Mouse (Mus musculus): ENCODE measurements at regions not wholly inside any gene's neighbourhood (a gene's known extent, or its start where the extent isn't known, plus 50 kb on each side); places are given as distances from the start of the nearest gene placed in this dataset.
"Not testable (repeated sequence)": the region's sequence is repeated elsewhere in the genome, so short reads cannot be mapped to it uniquely, and the experiment has no call there.

DNA sequence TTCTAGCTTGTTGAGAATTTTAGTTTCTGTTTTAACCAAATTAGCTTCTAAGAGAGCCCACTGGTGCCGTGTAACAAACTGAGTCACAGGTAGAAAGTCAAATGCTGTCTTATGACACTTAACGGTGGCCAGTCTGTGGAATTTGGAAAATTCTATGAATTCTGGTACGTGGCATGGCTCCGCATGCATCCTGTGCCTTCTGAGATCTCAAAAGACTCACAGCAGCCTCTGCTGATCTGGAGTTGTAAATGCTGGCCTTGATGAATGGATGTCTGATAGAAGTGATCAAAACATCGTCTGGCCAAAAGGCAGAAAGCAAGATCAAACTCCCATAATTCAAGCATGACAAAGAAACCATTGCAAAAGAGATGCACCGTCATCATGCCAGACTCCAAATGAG lies 381.5 kb downstream of the Fbxo8 start:
- DNase-seq = no peak

DNA sequence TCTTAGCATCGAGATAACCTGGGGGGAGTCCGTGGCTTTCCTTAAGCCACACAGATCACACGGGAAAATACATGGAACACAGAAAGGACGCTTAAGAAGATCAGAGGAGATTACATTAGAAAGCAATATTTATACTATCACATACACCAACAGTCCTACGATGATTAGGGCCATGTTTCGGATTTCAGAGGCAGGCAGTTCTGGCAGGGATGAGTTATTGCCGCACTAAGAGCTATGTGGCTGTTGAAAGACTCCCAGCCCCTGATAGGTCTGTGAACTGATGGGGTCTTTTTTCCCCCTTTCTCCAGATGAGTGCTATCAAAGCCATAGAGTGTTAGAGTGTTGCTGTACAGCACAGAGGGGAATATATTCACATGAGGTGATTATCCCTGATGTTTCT lies 358.6 kb upstream of the Hand2 start:
- no peak for DNase-seq

GRCm38 (mm10) chr8:56970311-56970710 lies 350.5 kb upstream of the Hand2 start:
- no peak for DNase-seq

DNA sequence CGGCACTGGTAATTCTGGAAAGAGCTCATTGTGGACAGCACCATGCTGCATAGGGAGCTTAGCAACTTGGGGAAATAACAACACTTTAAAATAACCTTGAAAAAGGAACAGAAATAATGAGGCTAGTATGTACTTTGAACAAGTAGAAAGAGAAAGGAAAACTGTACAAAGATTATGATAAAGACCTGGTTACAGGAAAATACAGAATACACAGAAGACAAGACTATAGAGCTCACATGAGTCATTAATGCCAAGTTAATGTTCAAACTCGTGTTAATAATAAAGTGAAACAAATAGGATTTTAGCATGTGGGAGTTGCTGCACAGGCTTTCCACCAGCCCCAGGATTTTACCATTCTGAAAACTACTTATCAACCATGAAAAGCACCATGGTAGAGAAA lies 341.8 kb upstream of the Hand2 start:
- no peak for DNase-seq

DNA sequence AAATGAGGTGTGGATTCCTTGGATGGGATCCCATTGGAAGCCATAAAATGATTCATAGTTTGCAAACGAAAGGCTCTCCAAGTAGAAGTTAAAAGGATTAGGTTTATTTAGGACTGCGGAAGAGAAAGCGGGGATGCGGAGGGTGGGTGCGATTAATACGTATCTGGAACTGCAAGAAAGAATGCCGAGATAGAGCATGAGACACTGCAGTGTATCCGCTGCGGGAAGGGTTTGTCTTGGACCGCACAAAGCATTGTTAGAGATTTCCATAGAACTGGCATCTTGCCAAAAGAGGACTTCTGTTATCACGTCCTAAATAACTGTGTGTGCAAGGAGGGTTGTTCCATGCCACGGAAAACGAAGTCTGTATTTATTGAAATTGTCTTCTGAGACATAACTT lies 341.4 kb upstream of the Hand2 start:
- peak; percentile 3 for DNase-seq

DNA sequence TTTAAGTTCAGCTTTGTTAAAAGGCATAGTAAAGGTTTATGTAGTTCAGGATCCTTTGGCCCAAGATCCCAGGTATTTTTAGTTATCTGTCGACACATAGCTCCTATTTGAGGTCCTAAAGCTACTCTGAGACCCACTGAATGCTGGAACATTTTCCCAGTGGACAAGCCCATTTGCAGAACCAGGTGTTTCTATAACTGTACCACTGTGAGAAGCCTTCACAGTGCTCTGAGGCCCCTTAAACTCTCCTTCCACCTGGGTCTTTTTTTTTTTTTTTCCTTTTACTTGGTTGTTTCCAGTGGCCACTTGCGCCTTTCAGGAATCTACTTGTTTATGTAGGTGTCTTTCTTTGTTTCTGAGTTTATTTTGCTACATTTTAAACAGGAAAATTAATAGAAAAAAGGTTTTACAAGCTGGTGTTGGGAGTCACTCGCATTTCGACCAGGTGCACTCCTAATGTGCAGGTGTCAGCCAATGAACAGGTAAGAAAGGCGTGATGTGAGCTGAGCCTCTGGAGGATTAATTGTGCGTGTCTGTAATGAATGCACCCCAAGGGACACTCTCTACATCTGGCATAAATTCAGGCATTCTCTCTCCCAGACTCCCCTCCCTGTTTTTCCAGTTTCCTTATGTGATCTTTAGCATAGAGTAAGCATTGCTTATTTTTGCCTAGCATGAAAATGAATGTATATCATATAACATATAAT lies 310.3 kb upstream of the Hand2 start:
- no peak for DNase-seq

- DNase-seq = no peak
Observed at GRCm38 (mm10) chr8:57013813-57014320, 306.9 kb upstream of the Hand2 start.

DNA sequence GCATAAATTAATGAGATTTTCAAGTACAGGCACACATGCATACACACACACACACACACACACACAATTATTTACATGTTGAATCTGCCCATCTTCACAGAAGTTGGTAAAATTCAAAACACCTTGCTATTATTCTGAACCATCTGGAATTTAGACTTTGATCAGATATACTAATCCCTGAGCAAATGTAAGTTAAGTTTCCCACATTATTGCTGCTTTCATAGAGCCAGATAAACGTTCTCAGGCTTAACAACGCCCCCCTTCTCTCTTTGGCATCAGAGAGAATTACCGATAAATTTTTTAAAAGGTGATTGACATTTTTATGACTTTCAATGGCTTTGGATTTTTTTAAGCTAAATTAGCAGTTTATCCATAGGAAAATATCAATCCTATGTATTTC lies 304.5 kb upstream of the Hand2 start:
- DNase-seq = no peak

DNA sequence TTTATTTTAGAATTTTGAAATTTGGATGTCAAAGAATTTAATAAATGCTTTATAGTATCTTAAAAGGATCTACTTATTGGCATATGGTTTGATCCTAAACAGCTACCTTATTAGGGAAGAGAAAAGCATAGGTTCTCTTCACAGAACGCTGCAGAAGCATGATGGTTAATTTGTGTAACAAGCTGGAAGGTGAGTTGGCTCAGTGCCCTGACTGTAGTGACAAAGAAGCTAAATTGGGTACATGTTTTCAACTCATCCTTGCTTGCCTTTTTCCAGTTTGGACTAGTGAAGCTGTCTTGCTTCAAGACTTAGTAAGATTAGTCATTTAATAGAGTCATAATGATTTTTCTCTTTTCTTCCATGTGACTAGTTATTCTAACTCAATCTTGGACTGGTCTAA lies 292.7 kb upstream of the Hand2 start:
- not testable (repeated sequence) for DNase-seq

DNA sequence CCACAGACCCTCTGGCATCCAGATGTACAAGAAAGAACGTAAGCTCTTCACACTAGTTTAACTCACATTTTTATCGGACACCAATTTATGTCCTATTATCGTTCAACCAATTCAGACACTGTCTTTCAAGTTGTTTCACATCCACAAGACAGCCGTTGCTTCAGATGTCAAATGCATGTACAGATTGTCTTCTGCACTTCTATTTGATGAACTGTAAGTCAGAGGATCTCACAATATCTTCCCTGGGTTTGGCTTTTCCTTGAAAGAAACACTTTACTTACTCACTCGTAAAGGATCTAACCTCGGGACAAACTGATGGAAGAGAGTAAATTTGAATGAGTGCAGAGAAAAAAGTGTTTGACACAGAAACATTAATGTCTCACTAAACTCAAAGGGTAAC lies 272.3 kb upstream of the Hand2 start:
- no peak for DNase-seq

GRCm38 (mm10) chr8:57048909-57049308 lies 271.9 kb upstream of the Hand2 start:
- DNase-seq = no peak

- no peak for DNase-seq
Observed at GRCm38 (mm10) chr8:57052661-57053060, 268.1 kb upstream of the Hand2 start.

DNA sequence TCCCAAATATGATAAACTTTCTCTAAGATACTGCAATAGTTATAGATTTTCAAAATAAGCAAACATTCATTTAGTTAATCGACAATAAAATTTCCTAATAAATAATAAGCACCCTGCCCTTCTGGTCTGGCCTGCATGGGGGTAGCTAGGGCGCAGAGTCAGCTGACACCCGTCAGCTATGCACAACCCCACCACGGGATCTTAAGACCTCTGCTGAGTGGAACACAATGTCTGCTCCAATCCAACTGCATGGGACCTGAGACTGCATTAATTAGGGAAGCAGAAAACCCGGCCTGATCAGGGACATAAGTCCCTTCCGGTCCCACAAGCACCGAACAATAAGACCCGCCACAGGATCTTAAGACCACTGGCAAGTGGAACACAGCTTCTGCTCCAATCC lies 243.8 kb upstream of the Hand2 start:
- DNase-seq = no peak

DNA sequence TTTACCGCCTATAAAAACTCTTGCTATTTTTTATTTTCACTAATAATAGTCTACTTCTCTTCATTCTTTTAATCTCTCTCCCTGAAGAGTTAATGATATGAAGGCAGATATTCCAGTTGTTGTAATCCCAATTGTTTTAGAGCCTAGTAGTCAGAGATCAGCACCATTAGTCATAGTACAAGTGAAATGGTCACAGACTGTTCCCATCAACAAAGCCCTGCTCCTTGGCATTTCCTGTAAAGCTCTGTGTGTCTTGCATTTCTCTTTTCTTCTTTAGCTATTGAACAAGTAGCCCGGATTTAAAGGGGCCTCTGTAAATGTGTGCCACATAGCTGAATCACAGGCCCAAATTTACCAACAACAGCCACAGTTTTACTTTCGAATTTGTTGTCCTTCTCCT lies 234.0 kb upstream of the Hand2 start:
- DNase-seq = no peak

GRCm38 (mm10) chr8:57092403-57092802 lies 228.4 kb upstream of the Hand2 start:
- no peak for DNase-seq

- no peak for DNase-seq
Observed at GRCm38 (mm10) chr8:57095169-57095568, 225.6 kb upstream of the Hand2 start.

GRCm38 (mm10) chr8:57110765-57111402 lies 209.9 kb upstream of the Hand2 start:
- not testable (repeated sequence) for DNase-seq

GRCm38 (mm10) chr8:57111403-57111771 lies 209.4 kb upstream of the Hand2 start:
- no peak for DNase-seq

DNA sequence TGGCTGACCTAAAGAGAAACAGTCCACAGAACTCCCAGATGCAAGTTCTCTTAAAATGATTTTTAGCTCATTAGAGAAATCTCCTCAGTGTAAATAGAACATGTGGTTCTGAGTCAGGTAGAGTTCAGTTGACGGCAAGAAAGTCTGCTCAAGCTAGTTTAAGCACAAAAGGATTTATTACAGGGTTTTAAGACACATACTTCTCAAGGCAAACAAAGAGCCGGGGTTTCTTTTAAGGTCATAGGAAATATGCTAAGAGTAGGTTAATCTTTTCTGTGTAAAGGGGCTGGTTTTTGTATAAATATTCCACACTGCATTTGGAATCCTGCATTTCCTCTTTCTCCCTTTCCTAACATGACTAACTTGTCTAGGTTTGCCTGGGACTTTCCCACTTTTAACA lies 206.9 kb upstream of the Hand2 start:
- no peak for DNase-seq

DNA sequence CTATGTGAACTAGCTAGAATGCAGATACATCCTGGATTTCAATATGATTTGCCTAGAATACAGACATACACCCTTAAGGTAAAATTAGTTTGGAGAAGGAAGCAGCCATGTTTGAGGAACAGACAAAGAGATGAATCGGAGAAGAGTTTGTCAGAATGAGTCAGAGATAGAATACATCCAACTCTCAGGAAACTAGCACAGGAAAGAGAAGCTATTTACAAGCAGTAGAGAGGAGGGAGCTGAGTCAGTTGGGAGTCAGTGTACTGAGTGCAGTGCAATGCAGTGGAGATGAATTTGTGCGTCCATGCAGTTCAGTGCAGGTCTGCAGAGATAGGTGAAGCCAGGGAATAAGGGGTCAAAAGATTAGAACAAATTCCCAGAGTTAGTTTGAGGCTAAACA lies 205.5 kb upstream of the Hand2 start:
- DNase-seq = no peak

GRCm38 (mm10) chr8:57134041-57134440 lies 186.7 kb upstream of the Hand2 start:
- no peak for DNase-seq

DNA sequence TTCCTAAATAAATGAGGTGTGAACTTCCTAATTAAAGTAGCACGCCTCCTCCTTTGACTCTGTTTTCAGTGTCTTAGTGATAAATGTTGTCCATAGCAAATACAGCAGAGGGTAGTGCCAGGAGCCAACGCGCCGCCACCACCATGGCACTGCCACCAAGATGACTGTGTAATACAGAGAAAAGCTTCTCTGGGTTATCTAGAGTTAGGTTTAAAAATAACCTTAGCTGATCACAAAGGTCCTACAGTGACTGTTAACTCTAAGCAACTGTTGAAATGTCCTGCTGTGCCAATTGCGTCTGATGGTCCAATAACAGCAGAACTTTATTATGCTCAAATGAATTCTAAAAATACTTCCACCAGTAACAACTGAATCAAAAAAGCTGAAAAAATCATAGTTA lies 186.1 kb upstream of the Hand2 start:
- no peak for DNase-seq

DNA sequence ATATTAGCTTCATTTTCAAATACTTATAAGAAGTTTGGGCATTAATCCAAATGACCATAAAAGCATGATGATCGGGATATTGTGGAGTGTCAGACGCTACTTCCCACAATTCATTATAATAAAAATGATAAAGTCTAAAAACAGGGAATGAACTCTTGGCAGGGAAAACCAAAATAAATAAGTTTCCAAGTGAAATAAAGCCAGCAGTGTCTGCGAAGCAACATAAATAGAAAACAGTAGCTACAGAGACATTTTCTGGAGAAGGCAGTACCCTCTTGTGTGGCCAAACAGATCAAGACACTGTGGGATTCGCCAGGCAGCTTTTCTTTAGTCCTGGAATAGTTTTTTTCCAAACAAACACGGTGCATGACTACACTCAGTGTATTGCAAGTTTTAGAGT lies 172.7 kb upstream of the Hand2 start:
- no peak for DNase-seq

- DNase-seq = no peak
Observed at GRCm38 (mm10) chr8:57191153-57191552, 129.6 kb upstream of the Hand2 start.

DNA sequence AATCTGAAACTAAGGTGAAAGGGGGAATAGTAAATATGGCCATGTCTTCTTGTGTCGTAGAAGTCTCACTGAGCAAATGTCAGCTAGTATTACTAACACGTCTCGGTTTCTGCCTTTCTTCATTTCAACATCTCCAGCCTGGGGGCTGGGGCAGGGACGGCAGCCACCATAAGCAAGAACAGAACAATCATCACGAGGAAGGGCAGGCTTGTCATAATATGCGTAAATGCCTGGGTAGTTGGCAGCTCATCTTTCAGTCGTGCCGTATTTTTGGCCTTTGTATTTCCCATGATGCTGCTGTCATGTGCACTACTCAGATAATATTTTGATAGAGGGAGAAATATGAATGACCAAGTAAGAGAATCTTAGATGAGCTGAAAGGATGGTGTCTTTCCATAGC lies 120.5 kb upstream of the Hand2 start:
- DNase-seq = no peak

All from liver (tissue).